Mouse (Mus musculus) MEL (cell line): Measurements from ENCODE around the gene H2afv.

Source experiments
- CTCF ChIP-seq, 3 experiments: IDR thresholded peaks in 2 of 3; conservative IDR thresholded peaks in 1 of 3; 2 replicates each; pipeline ENCODE4 v1.5.1; 2011 to 2012; ENCODE audit warnings: low read length in 3 of 3, low read depth in 2 of 3, mild to moderate bottlenecking in 2 of 3, improper control_type of control experiment in 1 of 3, inconsistent platforms in 1 of 3, mixed read lengths in 1 of 3, moderate library complexity in 1 of 3; ENCODE audit not compliant: control insufficient read depth in 1 of 3, insufficient read depth in 1 of 3, poor library complexity in 1 of 3, severe bottlenecking in 1 of 3
- EP300 ChIP-seq, 2 experiments: IDR thresholded peaks; 2 replicates each; pipeline ENCODE4 v1.6.1; 2011; ENCODE audit warnings: improper control_type of control experiment in 2 of 2, low read length in 2 of 2, low read depth in 1 of 2, mild to moderate bottlenecking in 1 of 2
- MEF2A ChIP-seq: IDR thresholded peaks from 2 replicates; pipeline ENCODE4 v1.6.1; 2014; ENCODE audit warnings: low read depth, mild to moderate bottlenecking, inconsistent platforms, low read length, improper control_type of control experiment; ENCODE audit not compliant: poor library complexity, insufficient replicate concordance, severe bottlenecking; ENCODE audit errors: extremely low read depth
- POLR2A ChIP-seq, 2 experiments: IDR thresholded peaks; 2 replicates each; pipeline ENCODE4 v1.6.1; 2011 to 2012; ENCODE audit warnings: low read length in 2 of 2, mild to moderate bottlenecking in 2 of 2, control low read depth in 1 of 2, improper control_type of control experiment in 1 of 2, low read depth in 1 of 2, moderate library complexity in 1 of 2; ENCODE audit not compliant: control insufficient read depth in 1 of 2, insufficient read depth in 1 of 2, poor library complexity in 1 of 2
- TBP ChIP-seq: IDR thresholded peaks from 2 replicates; pipeline ENCODE4 v1.8.0; 2011; ENCODE audit warnings: low read depth, low read length, improper control_type of control experiment

DNA sequence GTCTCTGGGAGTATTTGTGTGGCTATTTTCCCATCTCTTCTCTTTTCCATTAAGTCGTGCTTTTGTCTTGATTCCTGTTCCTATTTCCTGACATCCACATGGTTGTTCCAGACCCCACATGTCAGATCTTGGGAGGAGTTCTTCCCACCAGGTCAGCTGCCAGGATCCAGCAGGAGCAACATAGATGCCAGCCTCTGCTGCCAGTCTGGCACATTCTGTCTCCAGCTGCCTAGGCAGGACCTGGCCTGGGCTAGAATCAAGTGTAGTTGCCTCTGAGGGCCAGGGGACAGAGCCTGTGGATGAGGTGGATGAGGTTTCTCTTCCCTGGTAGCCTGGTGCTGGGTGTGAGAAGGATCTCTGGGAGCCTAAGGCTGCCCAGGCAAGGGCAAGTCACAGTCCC, 50.4 kb downstream of the H2afv start:
- TF ChIP-seq POLR2A (IDR thresholded peaks at IDR 0.05; ENCODE audit: control insufficient read depth in 1 of 2, insufficient read depth in 1 of 2, low read depth in 1 of 2, low read length in 2 of 2, poor library complexity in 1 of 2) (no peak), TBP (no peak), CTCF (IDR thresholded peaks at IDR 0.05 in 2 of 3, conservative IDR thresholded peaks at IDR 0.05 in 1 of 3; ENCODE audit: control insufficient read depth in 1 of 3, insufficient read depth in 1 of 3, low read depth in 2 of 3, low read length in 3 of 3, poor library complexity in 1 of 3, severe bottlenecking in 1 of 3) (no peak), EP300 (IDR thresholded peaks at IDR 0.05; ENCODE audit: low read depth in 1 of 2, low read length in 2 of 2) (no peak), MEF2A (no peak)
